Mouse (Mus musculus): ENCODE results near the gene Acox3. TPM values are rescaled to one million over a fixed set of nuclear protein-coding genes. Genes with fewer than 3 reads are reported as not detected.

The Acox3 gene
- total RNA-seq, 4 experiments from 2014 or later = 36.4 to 40.2 (median 37.8) TPM

- DNase-seq (ENCODE audit: low spot score in 2 of 2) = no peak
Observed at GRCm38 (mm10) chr5:35647562-35647961, 64.7 kb downstream of the Acox3 start.

- no peak for DNase-seq (ENCODE audit: low spot score in 2 of 2)
Observed at GRCm38 (mm10) chr5:35648230-35648629, 65.4 kb downstream of the Acox3 start.

- no peak for DNase-seq (ENCODE audit: low spot score in 2 of 2)
Observed at GRCm38 (mm10) chr5:35652319-35652718, 69.5 kb downstream of the Acox3 start.

- no peak for DNase-seq (ENCODE audit: low spot score in 2 of 2)
Observed at GRCm38 (mm10) chr5:35652872-35653271, 70.0 kb downstream of the Acox3 start.

- no peak for DNase-seq (ENCODE audit: low spot score in 2 of 2)
Observed at GRCm38 (mm10) chr5:35653743-35654395, 71.0 kb downstream of the Acox3 start.

GRCm38 (mm10) chr5:35655753-35656485 is 73.1 kb downstream of the Acox3 start:
- DNase-seq (ENCODE audit: low spot score in 2 of 2) = no peak

GRCm38 (mm10) chr5:35659503-35659902 is 76.7 kb downstream of the Acox3 start:
- no peak for DNase-seq (ENCODE audit: low spot score in 2 of 2)

- DNase-seq (ENCODE audit: low spot score in 2 of 2) = no peak
Observed at GRCm38 (mm10) chr5:35661210-35661609, 78.4 kb downstream of the Acox3 start.

- DNase-seq (ENCODE audit: low spot score in 2 of 2) = no peak
Observed at GRCm38 (mm10) chr5:35662021-35662545, 79.2 kb downstream of the Acox3 start.

Other genes starting within 250 kb of the Acox3 start
- gene Hmx1, start 193.9 kb upstream of the Acox3 start, total RNA-seq (2022) = not detected
- gene Cpz, start 57.3 kb upstream of the Acox3 start, total RNA-seq (2022) = under 1 TPM; 0.14 to 0.51 (median 0.20) TPM
- 1 to 10 TPM; 7.2 to 7.9 (median 7.5) TPM for gene Trmt44, start 8.0 kb upstream of the Acox3 start, total RNA-seq (2022)
- gene Htra3, start 96.7 kb downstream of the Acox3 start, total RNA-seq (2022) = 1 to 10 TPM; 7.0 to 8.3 (median 7.9) TPM
- 1 to 10 TPM; 1.6 to 5.9 (median 3.3) TPM for gene Sh3tc1, start 156.9 kb downstream of the Acox3 start, total RNA-seq (2022)
- 100 to 1,000 TPM; 168 to 199 (median 195) TPM for gene Ablim2, start 174.8 kb downstream of the Acox3 start, total RNA-seq (2022)